Mouse (Mus musculus) liver, postnatal 0 days (tissue): Measurements from ENCODE around the gene Gm17655.

ENCODE experiments used
- CTCF ChIP-seq: sonication (generic); IDR thresholded peaks from 2 replicates; pipeline ENCODE4 v1.5.1; 2016; ENCODE audit warnings: antibody characterized with exemption, low read depth
- EP300 ChIP-seq: IDR thresholded peaks from 2 replicates; pipeline ENCODE4 v1.6.1; 2016; ENCODE audit warnings: antibody characterized with exemption, low read depth, mild to moderate bottlenecking

DNA sequence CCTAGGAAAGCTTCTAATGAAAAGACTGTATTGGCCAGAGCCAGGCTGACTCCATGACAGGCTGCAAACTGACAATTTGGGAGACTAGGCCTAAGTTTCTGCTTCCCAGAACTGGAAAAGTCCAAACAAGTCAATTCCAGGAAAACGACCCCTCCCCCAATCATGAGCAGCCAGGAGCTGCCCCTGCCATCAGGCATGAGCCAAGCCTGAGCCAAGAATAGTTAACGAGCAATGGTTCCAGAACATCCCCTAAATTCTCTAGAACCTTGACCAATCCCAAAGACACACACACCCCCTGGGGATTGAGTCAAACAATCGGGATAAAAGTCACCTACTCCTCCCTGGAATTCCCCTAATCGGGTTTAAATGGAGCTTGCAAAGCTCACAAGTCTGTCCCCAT lies 10.6 kb upstream of the Gm17655 start:
- TF ChIP-seq CTCF (no peak), EP300 (no peak)
